Mouse (Mus musculus) limb, embryonic 12.5 days (tissue): ENCODE data around the gene Icmt. TPM values are rescaled to one million over a fixed set of nuclear protein-coding genes. Genes with fewer than 3 reads are reported as not detected.

ENCODE experiments used
- ATAC-seq: fragments of 200-750 bp; cut with Nextera tagmentation; 2 replicates; pipeline ENCODE4 v1.8.0; 2017; ENCODE audit warnings: low read depth, moderate TSS enrichment; ENCODE audit not compliant: insufficient number of reproducible peaks, insufficient read depth, low FRiP score, low TSS enrichment
- H3K27ac ChIP-seq: fragments of 300-500 bp; sonication (generic); 2 replicates; pipeline ENCODE4 v1.5.1; 2016; ENCODE audit warnings: mild to moderate bottlenecking, moderate library complexity
- H3K27me3 ChIP-seq: fragments of 300-500 bp; sonication (generic); 2 replicates; pipeline ENCODE4 v1.6.1; 2016; ENCODE audit warnings: mild to moderate bottlenecking, moderate library complexity
- H3K36me3 ChIP-seq: fragments of 300-500 bp; sonication (generic); 2 replicates; pipeline ENCODE4 v1.6.1; 2016; ENCODE audit warnings: mild to moderate bottlenecking, moderate library complexity
- H3K4me1 ChIP-seq: fragments of 300-500 bp; sonication (generic); replicated peaks from 2 replicates; pipeline ENCODE4 v1.6.1; 2016
- H3K4me2 ChIP-seq: fragments of 300-500 bp; sonication (generic); 2 replicates; pipeline ENCODE4 v1.6.1; 2016; ENCODE audit warnings: mild to moderate bottlenecking, moderate library complexity
- H3K4me3 ChIP-seq: fragments of 300-500 bp; sonication (generic); replicated peaks from 2 replicates; pipeline ENCODE4 v1.5.1; 2016; ENCODE audit warnings: mild to moderate bottlenecking
- H3K9ac ChIP-seq: fragments of 300-500 bp; sonication (generic); replicated peaks from 2 replicates; pipeline ENCODE4 v1.6.1; 2016; ENCODE audit warnings: mild to moderate bottlenecking, moderate library complexity
- H3K9me3 ChIP-seq: fragments of 300-500 bp; sonication (generic); 2 replicates; pipeline ENCODE4 v1.6.1; 2016; ENCODE audit warnings: mild to moderate bottlenecking, moderate library complexity
- WGBS: fragments of 180-500 bp; shearing (Covaris S2); methylation state at CpG from one replicate; pipeline ENCODE4 v1.1.7; 2016; 5-methylcytosine and 5-hydroxymethylcytosine counted together
- polyA plus RNA-seq: library from polyadenylated mRNA; unstranded; fragments of >200 nt; fragmentation: Nextera tagmentation; extraction: Ambion mirVana; gene quantifications from 2 replicates; pipeline ENCODE4 v1.2.1, GENCODE M21; 2016

The Icmt gene
- polyA plus RNA-seq, result 29.3 and 33.2 TPM in 2 replicates

DNA sequence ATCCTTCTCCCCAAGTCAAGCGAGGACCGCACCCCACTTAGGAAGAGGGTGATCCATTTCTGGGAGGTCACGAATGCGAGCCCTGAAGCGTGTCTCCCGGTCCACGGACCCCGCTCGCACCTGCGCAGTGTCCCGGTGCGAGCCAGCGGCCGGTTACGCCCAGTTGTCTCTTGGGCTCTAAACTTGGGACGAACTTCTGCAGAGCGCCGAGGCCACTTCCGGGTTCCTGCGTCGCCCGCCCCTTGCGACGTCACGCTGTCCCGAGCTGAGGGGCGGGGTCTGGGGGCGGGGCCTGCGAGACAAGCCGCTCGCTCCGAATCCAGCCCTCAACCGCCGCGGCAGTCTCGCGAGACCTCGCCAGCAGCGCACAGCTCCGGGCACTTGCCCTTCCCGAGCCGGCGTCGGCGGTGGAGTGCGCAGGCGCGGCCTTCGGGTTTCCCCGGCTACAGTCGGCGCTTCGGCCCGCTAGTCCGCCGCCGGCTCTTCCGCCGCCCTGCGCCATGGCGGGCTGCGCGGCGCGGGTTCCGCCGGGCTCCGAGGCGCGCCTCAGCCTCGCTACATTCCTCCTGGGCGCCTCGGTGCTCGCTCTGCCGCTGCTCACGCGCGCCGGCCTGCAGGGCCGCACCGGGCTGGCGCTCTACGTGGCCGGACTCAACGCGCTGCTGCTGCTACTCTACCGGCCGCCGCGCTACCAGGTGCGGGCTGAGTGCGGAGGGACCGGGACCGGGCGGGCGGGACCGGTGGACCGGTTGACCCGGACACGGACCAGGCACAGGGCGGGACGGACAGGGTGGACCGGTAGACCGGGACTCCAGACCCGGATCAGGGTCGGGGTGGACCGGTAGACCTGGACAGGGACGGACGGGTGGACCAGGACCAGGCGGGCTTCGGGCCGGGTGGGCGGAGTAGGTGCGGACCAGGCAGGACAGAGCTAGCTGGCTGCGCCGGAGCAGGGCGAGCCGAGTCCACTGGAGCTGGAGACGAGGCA is at the start of gene Icmt:
TSS of gene Icmt (plus strand) at position 354 of the 988 bp plus-strand sequence.
- peaks cover 29% of the 10 kb centered on the region for H3K36me3 ChIP-seq
- peak within 1 kb of the TSS; percentile 78 for H3K27ac ChIP-seq
- under 1% methylated on average over 116 of the region's 119 CpGs for WGBS
- no peaks in the 10 kb centered on the region for H3K9me3 ChIP-seq
- H3K9ac ChIP-seq, result peak within 1 kb of the TSS; percentile 98
- ATAC-seq, result peak; percentile 95
- H3K27me3 ChIP-seq, result peaks cover 38% of the 10 kb centered on the region
- peaks cover 19% of the 10 kb centered on the region for H3K4me1 ChIP-seq
- peak within 1 kb of the TSS; percentile 94 for H3K4me2 ChIP-seq
- peak within 1 kb of the TSS; percentile 97 for H3K4me3 ChIP-seq

GRCm38 (mm10) chr4:152250615-152251014 is 46.4 kb upstream of the Icmt start:
- H3K4me1 ChIP-seq, result peaks cover 8% of the 10 kb centered on the region
- H3K4me2 ChIP-seq, result no peak overlapping the region
- 92% methylated on average over 6 of the region's 6 CpGs for WGBS
- no peak overlapping the region for H3K9ac ChIP-seq
- no peak overlapping the region for H3K27ac ChIP-seq
- no peaks in the 10 kb centered on the region for H3K9me3 ChIP-seq
- no peaks in the 10 kb centered on the region for H3K36me3 ChIP-seq
- no peak overlapping the region for H3K4me3 ChIP-seq
- H3K27me3 ChIP-seq, result no peaks in the 10 kb centered on the region
- ATAC-seq, result no peak

DNA sequence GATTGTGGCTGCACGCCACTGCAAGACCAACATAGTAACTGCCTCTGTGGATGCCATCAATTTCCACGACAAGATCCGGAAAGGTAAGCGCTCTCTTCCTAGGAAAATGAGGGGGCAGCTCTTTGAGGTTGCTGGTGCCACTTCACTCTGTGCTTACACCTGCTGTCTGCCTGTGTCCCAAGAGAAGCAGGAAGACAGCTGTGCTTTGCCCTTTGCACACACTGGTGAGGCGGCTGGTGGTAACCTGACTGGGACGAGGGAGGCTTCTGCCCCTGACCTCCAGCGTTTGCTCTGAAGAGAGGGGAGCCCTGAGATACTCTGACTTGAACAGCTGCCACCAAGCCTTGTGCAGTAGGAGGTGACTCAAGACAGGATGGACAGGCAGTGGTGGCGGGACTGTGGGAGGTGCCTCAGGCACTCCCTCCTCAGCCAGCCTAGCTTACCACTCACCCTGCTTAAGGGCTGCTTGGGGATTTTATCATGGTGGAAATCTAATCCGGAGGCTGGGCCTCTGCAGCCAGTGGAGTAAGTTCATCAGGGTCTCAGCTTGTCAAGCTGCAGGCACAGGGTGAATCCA is 43.8 kb upstream of the Icmt start:
- no peaks in the 10 kb centered on the region for H3K36me3 ChIP-seq
- no peaks in the 10 kb centered on the region for H3K4me1 ChIP-seq
- no peaks in the 10 kb centered on the region for H3K27me3 ChIP-seq
- no peak overlapping the region for H3K4me3 ChIP-seq
- no peak for ATAC-seq
- no peak overlapping the region; the same call in 1 of the 2 replicates for H3K27ac ChIP-seq
- H3K9ac ChIP-seq, result no peak overlapping the region
- H3K9me3 ChIP-seq, result no peaks in the 10 kb centered on the region
- no peak overlapping the region for H3K4me2 ChIP-seq
- 62% methylated on average over 9 of the region's 9 CpGs for WGBS

DNA sequence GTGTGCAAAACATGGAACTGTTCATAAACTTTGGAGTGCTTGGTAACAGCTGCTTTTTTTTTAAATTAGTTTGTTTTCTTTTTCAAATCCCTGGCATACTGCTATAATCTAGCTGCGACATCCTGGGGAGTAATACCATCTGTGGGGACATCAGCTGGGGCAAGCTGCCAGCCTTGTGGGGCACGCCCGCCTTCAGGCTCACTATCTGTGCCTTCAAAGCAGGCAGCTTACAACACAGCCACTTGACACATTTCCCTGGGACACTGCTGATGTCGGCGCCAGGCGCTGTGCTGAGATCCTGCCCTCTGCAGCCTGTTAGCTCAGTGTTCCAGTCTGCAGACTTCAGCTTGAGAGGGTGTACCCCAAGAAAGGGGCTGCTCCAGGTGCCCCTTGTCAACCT is 40.0 kb upstream of the Icmt start:
- H3K9me3 ChIP-seq, result no peaks in the 10 kb centered on the region
- H3K27ac ChIP-seq, result no peak overlapping the region
- H3K27me3 ChIP-seq, result no peaks in the 10 kb centered on the region
- H3K9ac ChIP-seq, result no peak overlapping the region
- H3K36me3 ChIP-seq, result no peaks in the 10 kb centered on the region
- H3K4me2 ChIP-seq, result no peak overlapping the region
- 46% methylated on average over 6 of the region's 6 CpGs for WGBS
- no peak for ATAC-seq
- H3K4me3 ChIP-seq, result no peak overlapping the region
- no peaks in the 10 kb centered on the region; the same call in 1 of the 2 replicates for H3K4me1 ChIP-seq

DNA sequence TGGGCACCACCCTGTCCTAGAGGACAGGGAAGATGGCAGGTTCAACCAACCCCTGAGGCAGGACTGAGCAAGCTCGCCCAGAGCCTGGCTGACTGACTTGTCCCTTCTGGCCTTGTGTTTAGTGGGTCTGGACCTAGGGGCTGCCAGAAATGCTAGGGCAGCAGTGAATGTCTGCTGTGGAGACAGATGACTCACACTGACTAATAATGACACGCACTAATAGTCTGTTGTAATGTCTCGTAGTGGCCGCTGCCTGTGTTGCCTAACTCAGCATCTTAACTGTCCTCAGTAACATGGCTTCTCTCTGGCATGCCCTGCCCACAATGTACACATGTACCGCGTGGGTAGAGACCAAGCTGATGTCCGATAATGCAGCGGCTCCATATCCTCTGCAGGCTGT is 36.6 kb upstream of the Icmt start:
- Histone ChIP-seq H3K4me3 (no peak overlapping the region), H3K9ac (no peak overlapping the region), H3K4me1 (peaks cover 17% of the 10 kb centered on the region), H3K27me3 (0 out of 2 replicates have a peak, but pooled peaks cover 3% of the 10 kb centered on the region), H3K4me2 (no peak overlapping the region), H3K27ac (no peak overlapping the region), H3K9me3 (no peaks in the 10 kb centered on the region), H3K36me3 (no peaks in the 10 kb centered on the region)
- ATAC-seq, result no peak
- WGBS, result 93% methylated on average over 8 of the region's 8 CpGs

- Histone ChIP-seq H3K9me3 (no peaks in the 10 kb centered on the region), H3K27ac (no peak overlapping the region), H3K4me1 (peaks cover 17% of the 10 kb centered on the region), H3K9ac (no peak overlapping the region), H3K27me3 (0 out of 2 replicates have a peak, but pooled peaks cover 4% of the 10 kb centered on the region), H3K4me3 (no peak overlapping the region), H3K36me3 (no peaks in the 10 kb centered on the region), H3K4me2 (no peak overlapping the region)
- 68% methylated on average over 9 of the region's 9 CpGs for WGBS
- no peak for ATAC-seq
Measured at GRCm38 (mm10) chr4:152262187-152262586, 34.8 kb upstream of the Icmt start.

DNA sequence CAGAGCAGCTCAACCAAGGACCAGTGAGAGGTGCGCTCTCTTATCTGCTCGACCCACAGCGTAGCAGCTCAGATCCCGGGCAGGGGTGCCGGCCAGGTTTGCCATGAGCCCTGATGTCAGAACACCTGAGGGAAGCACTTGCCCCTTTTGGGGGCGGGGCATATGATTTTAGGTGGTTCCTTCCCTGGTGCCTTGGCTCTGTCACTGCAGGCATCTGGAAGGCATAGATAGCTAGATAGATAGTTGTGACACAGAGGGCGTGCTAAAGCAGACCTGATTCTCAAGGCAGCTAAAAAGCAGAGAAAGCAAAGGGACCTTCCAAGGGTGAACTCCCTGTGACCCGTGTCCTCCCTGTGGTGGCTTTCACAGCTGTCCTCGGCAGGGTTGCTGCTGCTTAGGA is 33.9 kb upstream of the Icmt start:
- no peak overlapping the region for H3K9ac ChIP-seq
- WGBS, result 60% methylated on average over 9 of the region's 9 CpGs
- no peak overlapping the region for H3K27ac ChIP-seq
- H3K4me3 ChIP-seq, result no peak overlapping the region
- ATAC-seq, result no peak
- H3K27me3 ChIP-seq, result 0 out of 2 replicates have a peak, but pooled peaks cover 4% of the 10 kb centered on the region
- H3K4me2 ChIP-seq, result no peak overlapping the region
- peaks cover 17% of the 10 kb centered on the region for H3K4me1 ChIP-seq
- H3K36me3 ChIP-seq, result no peaks in the 10 kb centered on the region
- H3K9me3 ChIP-seq, result no peaks in the 10 kb centered on the region

- Histone ChIP-seq H3K27ac (no peak overlapping the region), H3K4me3 (no peak overlapping the region), H3K36me3 (no peaks in the 10 kb centered on the region), H3K9me3 (no peaks in the 10 kb centered on the region), H3K9ac (0 out of 2 replicates have a peak overlapping the region, but pooled peaks have one; percentile 18), H3K4me1 (peaks cover 17% of the 10 kb centered on the region), H3K4me2 (no peak overlapping the region), H3K27me3 (0 out of 2 replicates have a peak, but pooled peaks cover 4% of the 10 kb centered on the region)
- WGBS, result 30% methylated on average over 10 of the region's 10 CpGs
- peak; percentile 42; the same call in 1 of the 2 replicates for ATAC-seq
Measured at GRCm38 (mm10) chr4:152263512-152264176, 33.4 kb upstream of the Icmt start.

- Histone ChIP-seq H3K9me3 (no peaks in the 10 kb centered on the region), H3K9ac (0 out of 2 replicates have a peak overlapping the region, but pooled peaks have one; percentile 18), H3K27me3 (0 out of 2 replicates have a peak, but pooled peaks cover 4% of the 10 kb centered on the region), H3K27ac (no peak overlapping the region), H3K4me3 (no peak overlapping the region), H3K4me1 (peaks cover 17% of the 10 kb centered on the region), H3K36me3 (no peaks in the 10 kb centered on the region), H3K4me2 (no peak overlapping the region)
- ATAC-seq, result no peak
- 55% methylated on average over 4 of the region's 4 CpGs for WGBS
Measured at GRCm38 (mm10) chr4:152264177-152264530, 32.9 kb upstream of the Icmt start.

DNA sequence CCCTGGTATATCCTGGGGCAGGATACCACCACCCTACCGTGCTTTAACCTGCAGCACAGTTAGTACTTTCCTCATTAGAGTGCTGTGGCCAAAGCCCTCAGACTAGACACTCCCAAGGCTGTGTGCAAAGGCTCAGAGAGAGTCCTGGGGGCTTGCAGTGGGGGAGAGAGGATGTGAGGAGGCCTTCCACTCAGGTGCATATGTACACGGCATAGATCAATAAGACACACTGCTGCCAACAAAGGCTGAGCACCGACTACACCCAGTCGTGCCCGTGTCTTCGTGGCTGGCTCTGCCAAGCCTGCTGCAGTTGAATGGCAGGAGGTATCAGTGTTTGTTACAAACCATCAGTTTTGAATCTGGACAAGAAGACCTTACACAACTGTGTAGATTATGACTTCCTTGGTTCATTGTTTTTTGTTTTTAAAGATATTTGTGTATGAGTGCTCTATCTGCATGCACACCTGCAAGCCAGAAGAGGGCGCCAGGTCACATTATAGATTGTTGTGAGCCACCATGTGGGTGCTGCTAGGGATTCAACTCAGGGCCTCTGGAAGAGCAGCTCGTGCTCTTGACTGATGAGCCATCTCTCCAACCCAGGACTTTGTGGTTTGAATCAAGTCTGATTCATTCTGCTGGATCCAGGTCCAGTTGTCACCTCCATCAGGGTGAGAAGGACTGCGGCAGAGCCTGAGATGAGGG is 32.0 kb upstream of the Icmt start:
- Histone ChIP-seq H3K4me3 (no peak overlapping the region), H3K27ac (no peak overlapping the region), H3K4me1 (peaks cover 17% of the 10 kb centered on the region), H3K36me3 (no peaks in the 10 kb centered on the region), H3K9me3 (no peaks in the 10 kb centered on the region), H3K9ac (no peak overlapping the region), H3K4me2 (no peak overlapping the region), H3K27me3 (0 out of 2 replicates have a peak, but pooled peaks cover 4% of the 10 kb centered on the region)
- WGBS, result 89% methylated on average over 9 of the region's 9 CpGs
- no peak for ATAC-seq
